Mouse (Mus musculus) limb, embryonic 12.5 days (tissue): ENCODE measurements around the gene Zfp536. TPM values are rescaled to one million over a fixed set of nuclear protein-coding genes. Genes with fewer than 3 reads are reported as not detected.

Experiments
- ATAC-seq: fragments of 200-750 bp; cut with Nextera tagmentation; 2 replicates; pipeline ENCODE4 v1.8.0; 2017; ENCODE audit warnings: low read depth, moderate TSS enrichment; ENCODE audit not compliant: insufficient number of reproducible peaks, insufficient read depth, low FRiP score, low TSS enrichment
- H3K27ac ChIP-seq: fragments of 300-500 bp; sonication (generic); 2 replicates; pipeline ENCODE4 v1.5.1; 2016; ENCODE audit warnings: mild to moderate bottlenecking, moderate library complexity
- H3K27me3 ChIP-seq: fragments of 300-500 bp; sonication (generic); 2 replicates; pipeline ENCODE4 v1.6.1; 2016; ENCODE audit warnings: mild to moderate bottlenecking, moderate library complexity
- H3K36me3 ChIP-seq: fragments of 300-500 bp; sonication (generic); 2 replicates; pipeline ENCODE4 v1.6.1; 2016; ENCODE audit warnings: mild to moderate bottlenecking, moderate library complexity
- H3K4me1 ChIP-seq: fragments of 300-500 bp; sonication (generic); replicated peaks from 2 replicates; pipeline ENCODE4 v1.6.1; 2016
- H3K4me2 ChIP-seq: fragments of 300-500 bp; sonication (generic); 2 replicates; pipeline ENCODE4 v1.6.1; 2016; ENCODE audit warnings: mild to moderate bottlenecking, moderate library complexity
- H3K4me3 ChIP-seq: fragments of 300-500 bp; sonication (generic); replicated peaks from 2 replicates; pipeline ENCODE4 v1.5.1; 2016; ENCODE audit warnings: mild to moderate bottlenecking
- H3K9ac ChIP-seq: fragments of 300-500 bp; sonication (generic); replicated peaks from 2 replicates; pipeline ENCODE4 v1.6.1; 2016; ENCODE audit warnings: mild to moderate bottlenecking, moderate library complexity
- H3K9me3 ChIP-seq: fragments of 300-500 bp; sonication (generic); 2 replicates; pipeline ENCODE4 v1.6.1; 2016; ENCODE audit warnings: mild to moderate bottlenecking, moderate library complexity
- WGBS: fragments of 180-500 bp; shearing (Covaris S2); methylation state at CpG from one replicate; pipeline ENCODE4 v1.1.7; 2016; 5-methylcytosine and 5-hydroxymethylcytosine counted together
- polyA plus RNA-seq: library from polyadenylated mRNA; unstranded; fragments of >200 nt; fragmentation: Nextera tagmentation; extraction: Ambion mirVana; gene quantifications from 2 replicates; pipeline ENCODE4 v1.2.1, GENCODE M21; 2016

Gene Zfp536
- polyA plus RNA-seq, 1 experiment from 2014 or later, result 8.1 TPM

DNA sequence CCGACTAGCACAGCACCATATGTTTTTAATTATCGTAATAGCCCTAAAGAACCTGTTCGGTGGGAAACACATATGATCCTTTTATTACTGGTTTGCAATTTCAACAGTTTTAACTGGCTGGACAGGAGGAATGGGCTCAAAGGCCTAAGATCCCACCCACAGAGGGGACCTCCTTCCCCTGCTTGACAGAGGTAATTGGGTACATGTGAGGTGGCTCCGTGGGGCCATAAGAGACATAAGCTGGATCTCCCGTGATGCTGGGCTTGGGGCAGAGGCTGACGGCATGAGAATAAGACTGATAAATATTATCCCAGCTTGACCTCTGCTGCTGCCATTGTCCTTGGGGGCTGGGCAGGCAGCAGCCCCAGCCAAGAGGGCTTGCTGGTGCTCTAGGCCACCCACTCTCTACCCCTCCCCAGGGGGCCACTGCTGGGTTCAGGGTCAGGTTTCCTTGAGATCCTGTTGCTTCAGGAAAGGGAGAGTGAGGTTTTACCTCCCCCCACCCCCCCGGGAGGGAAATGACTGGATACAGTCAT, 309.2 kb downstream of the Zfp536 start:
- Histone ChIP-seq H3K4me2 (peak overlapping the region; percentile 40), H3K4me3 (no peak overlapping the region), H3K4me1 (peaks cover 33% of the 10 kb centered on the region), H3K9me3 (no peaks in the 10 kb centered on the region), H3K27me3 (peaks cover 59% of the 10 kb centered on the region), H3K36me3 (no peaks in the 10 kb centered on the region), H3K9ac (no peak overlapping the region), H3K27ac (no peak overlapping the region; the same call in 1 of the 2 replicates)
- peak; percentile 69 for ATAC-seq
- 6% methylated on average over 7 of the region's 7 CpGs for WGBS

DNA sequence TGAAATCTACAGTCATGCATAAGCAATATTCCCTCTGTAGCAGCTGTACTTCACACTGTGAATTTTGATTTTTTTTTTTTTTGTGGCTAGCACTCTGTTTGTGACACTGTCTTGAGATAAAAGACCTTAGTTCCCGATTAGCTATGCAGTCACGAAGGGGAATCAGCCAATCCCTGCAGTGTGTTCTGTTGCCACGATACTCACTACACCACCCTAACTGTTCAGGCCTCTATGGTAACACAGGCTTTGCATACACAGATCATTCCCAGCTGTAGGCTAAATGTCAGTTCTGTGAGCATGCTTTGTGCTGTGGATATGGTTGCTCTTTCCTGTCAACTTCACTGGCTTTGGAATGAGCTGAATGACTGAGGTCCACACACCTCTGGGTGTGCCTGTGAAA, 325.9 kb downstream of the Zfp536 start:
- Histone ChIP-seq H3K27me3 (no peaks in the 10 kb centered on the region), H3K27ac (no peak overlapping the region), H3K4me1 (no peaks in the 10 kb centered on the region), H3K4me2 (no peak overlapping the region), H3K36me3 (no peaks in the 10 kb centered on the region), H3K4me3 (no peak overlapping the region), H3K9ac (no peak overlapping the region), H3K9me3 (peaks cover 9% of the 10 kb centered on the region; the same call in 1 of the 2 replicates)
- ATAC-seq, result no peak
- WGBS, result 84% methylated on average over 3 of the region's 3 CpGs

DNA sequence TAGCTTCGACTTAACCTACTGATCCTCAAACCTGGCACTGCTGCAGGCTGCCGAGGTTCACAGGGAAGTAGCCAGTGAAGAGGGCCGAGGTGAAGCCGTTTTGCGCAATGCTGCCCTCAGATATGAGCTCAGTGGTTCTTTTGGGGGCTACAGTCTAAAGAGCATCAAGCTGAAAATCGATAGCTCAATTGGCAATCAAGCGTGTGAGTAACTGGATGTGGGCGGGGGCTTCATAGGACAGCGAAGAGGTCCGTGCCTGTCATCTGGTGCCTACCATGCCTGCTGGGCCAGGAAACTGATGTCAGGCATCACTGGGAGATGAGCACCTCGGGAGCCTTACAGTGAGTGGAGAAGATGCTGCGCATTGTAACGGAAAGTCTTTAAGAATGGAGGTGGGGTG, 333.5 kb downstream of the Zfp536 start:
- Histone ChIP-seq H3K4me2 (no peak overlapping the region), H3K9ac (no peak overlapping the region), H3K4me3 (no peak overlapping the region), H3K27ac (no peak overlapping the region), H3K27me3 (0 out of 2 replicates have a peak, but pooled peaks cover 8% of the 10 kb centered on the region), H3K9me3 (peaks cover 9% of the 10 kb centered on the region; the same call in 1 of the 2 replicates), H3K4me1 (peaks cover 8% of the 10 kb centered on the region), H3K36me3 (no peaks in the 10 kb centered on the region)
- 84% methylated on average over 13 of the region's 13 CpGs for WGBS
- ATAC-seq, result no peak

DNA sequence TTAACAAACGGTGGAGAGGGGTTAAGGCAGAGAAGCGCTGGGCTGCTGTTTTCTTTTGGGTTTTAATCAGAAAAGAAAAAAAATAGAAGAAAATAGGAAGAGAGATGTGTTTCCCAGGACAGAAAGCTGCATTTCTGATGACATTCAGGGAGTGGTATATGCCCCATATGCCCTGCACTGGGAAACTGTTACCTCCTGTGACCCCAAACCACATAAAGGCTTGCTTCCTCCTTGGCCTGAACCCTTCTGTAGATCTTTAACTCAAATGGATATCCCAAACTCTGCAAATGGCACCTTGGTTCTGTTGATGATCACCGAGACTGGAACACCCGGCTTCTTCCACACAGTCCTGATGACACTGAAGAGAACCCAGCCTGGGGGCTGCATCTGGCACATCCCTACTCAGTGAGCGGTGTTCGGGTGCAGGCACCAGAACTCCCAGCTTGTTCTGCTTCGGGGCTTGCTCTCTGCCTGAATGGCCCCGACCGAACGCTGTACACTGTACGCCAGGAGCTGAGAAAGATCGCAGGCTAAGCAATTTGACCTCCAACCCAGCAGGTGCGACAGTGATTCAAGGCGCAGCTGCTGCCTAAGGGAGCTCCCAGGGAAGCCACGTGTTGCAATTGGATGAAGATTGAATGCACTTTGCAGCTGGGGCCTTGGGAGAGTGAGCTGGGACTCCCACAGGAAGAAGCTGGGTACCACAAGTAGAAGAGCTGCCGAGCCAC, 334.2 kb downstream of the Zfp536 start:
- H3K27ac ChIP-seq, result no peak overlapping the region

DNA sequence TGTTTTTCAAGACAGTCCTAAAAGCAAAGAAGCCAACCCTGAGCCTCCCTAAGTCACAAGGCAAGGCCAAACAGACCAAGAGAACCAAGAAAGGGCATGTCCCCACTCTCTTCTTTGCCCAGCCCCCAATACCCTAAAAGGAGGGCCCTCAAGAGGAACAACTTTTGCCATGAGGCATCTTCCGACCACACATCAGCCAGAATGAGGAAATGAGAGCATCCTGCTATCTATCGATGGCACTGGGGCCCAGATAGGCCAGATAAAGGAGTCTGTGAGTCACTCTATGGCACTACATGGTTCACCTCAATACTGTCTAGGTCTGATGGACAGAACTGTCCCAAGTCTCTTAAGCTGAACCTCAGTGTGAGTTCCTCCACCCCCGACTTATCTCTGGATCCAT, 335.6 kb downstream of the Zfp536 start:
- 0 out of 2 replicates have a peak, but pooled peaks cover 8% of the 10 kb centered on the region for H3K27me3 ChIP-seq
- no peak overlapping the region for H3K27ac ChIP-seq
- peaks cover 13% of the 10 kb centered on the region for H3K4me1 ChIP-seq
- H3K4me3 ChIP-seq, result no peak overlapping the region
- H3K4me2 ChIP-seq, result no peak overlapping the region
- H3K9me3 ChIP-seq, result no peaks in the 10 kb centered on the region
- no peak overlapping the region for H3K9ac ChIP-seq
- no peak for ATAC-seq
- 84% methylated on average over 3 of the region's 3 CpGs for WGBS
- no peaks in the 10 kb centered on the region for H3K36me3 ChIP-seq

More for the DNA sequence above, 334.2 kb downstream of the Zfp536 start:
- H3K4me3 ChIP-seq, result no peak overlapping the region
- H3K9me3 ChIP-seq, result peaks cover 3% of the 10 kb centered on the region; the same call in 1 of the 2 replicates
- no peaks in the 10 kb centered on the region for H3K36me3 ChIP-seq
- H3K9ac ChIP-seq, result no peak overlapping the region
- WGBS, result 48% methylated on average over 16 of the region's 16 CpGs
- 0 out of 2 replicates have a peak, but pooled peaks cover 8% of the 10 kb centered on the region for H3K27me3 ChIP-seq
- H3K4me1 ChIP-seq, result peaks cover 8% of the 10 kb centered on the region
- no peak overlapping the region for H3K4me2 ChIP-seq
- ATAC-seq, result peak; percentile 63; the same call in 1 of the 2 replicates

DNA sequence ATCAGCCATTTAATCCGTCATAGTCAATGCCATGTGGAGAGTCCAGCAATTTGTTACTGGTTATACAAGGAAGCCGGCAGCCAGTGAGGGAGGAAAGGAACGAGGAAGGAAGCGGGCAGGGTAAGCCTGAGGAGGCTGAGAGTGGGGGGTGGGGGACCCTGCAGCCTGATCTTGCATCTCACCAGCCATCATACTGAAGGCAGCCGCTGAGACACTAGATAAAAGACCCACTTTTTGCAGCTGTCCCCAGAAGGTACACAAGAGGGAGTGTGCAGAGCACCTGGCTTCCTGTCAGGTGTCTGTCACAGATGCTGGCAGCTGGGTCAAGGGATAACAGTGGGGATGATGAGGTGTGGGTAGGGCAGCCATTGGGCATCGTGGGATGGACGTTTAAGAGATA, 340.3 kb downstream of the Zfp536 start:
- peaks cover 4% of the 10 kb centered on the region; the same call in 1 of the 2 replicates for H3K4me1 ChIP-seq
- ATAC-seq, result no peak
- WGBS, result 53% methylated on average over 7 of the region's 7 CpGs
- H3K36me3 ChIP-seq, result no peaks in the 10 kb centered on the region
- H3K27me3 ChIP-seq, result peaks cover 4% of the 10 kb centered on the region; the same call in 1 of the 2 replicates
- H3K27ac ChIP-seq, result no peak overlapping the region
- H3K9ac ChIP-seq, result no peak overlapping the region
- no peak overlapping the region for H3K4me3 ChIP-seq
- no peak overlapping the region for H3K4me2 ChIP-seq
- H3K9me3 ChIP-seq, result no peaks in the 10 kb centered on the region

DNA sequence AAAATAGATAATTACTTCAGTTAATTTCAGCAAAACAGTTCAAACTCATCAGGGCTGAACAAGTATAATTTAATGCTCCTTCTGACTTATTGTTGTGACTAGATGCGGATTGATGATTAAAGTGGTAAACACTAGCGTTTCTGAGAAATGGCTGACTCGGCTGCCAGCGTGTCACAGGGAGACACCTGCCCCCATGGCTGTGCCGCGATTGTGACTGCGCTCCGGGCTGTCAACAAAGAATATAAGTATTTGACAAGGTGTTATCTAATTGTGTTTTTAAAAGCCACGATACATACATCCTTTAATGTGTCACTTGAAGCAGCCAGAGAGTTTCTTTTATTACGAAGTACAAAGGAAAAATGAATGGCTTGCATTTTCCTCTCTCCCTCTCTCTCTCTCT, 342.0 kb downstream of the Zfp536 start:
- Histone ChIP-seq H3K9ac (no peak overlapping the region), H3K27me3 (peaks cover 4% of the 10 kb centered on the region; the same call in 1 of the 2 replicates), H3K27ac (no peak overlapping the region), H3K9me3 (no peaks in the 10 kb centered on the region), H3K4me3 (no peak overlapping the region), H3K4me2 (no peak overlapping the region), H3K4me1 (peaks cover 4% of the 10 kb centered on the region; the same call in 1 of the 2 replicates), H3K36me3 (no peaks in the 10 kb centered on the region)
- WGBS, result 87% methylated on average over 10 of the region's 10 CpGs
- ATAC-seq, result no peak

DNA sequence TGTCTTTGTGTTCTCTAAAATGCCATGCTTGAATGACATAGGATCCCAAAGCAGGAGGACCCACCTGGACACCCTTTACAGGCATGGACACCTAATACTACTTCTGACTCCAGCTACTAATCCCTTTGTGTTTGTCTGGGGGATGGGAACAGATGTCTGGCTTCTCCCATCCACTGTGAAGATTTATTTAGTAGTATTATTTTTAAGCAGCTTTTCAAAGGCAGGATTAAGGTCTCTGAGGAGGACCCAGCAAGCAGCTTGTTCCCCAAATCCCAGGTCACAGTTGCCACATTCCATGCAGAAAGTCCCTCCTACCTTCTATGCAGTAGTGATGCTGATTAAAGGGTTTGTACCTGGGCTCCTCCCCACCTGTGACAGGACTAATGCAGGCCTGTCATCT, 347.4 kb downstream of the Zfp536 start:
- H3K4me2 ChIP-seq, result no peak overlapping the region
- no peak overlapping the region for H3K27ac ChIP-seq
- no peaks in the 10 kb centered on the region for H3K36me3 ChIP-seq
- no peaks in the 10 kb centered on the region; the same call in 1 of the 2 replicates for H3K27me3 ChIP-seq
- H3K9ac ChIP-seq, result no peak overlapping the region
- H3K9me3 ChIP-seq, result no peaks in the 10 kb centered on the region
- H3K4me3 ChIP-seq, result no peak overlapping the region
- ATAC-seq, result no peak
- 0 out of 2 replicates have a peak, but pooled peaks cover 7% of the 10 kb centered on the region for H3K4me1 ChIP-seq

DNA sequence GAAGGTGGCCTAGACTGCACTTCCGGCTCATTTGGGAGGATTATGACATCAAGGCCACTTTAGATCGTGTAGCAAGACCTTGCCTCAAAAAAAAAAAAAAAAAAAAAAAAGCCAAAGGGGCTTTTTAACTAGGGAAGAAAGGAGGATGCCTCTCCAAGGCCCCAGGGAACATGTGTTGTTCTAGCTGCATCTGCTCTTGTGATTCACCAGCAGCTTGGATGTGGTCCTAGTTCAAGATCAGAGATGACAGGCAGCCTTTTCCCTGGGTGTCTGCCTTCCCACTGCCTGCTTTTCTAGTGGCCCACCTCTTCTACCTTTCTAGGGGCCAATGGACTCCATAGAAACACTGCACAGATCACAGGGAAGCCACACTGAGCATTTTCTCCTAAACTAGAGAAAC, 350.5 kb downstream of the Zfp536 start:
- 68% methylated on average over 2 of the region's 2 CpGs for WGBS
- H3K4me1 ChIP-seq, result 0 out of 2 replicates have a peak, but pooled peaks cover 7% of the 10 kb centered on the region

More for the DNA sequence above, 350.5 kb downstream of the Zfp536 start:
- no peak overlapping the region for H3K4me2 ChIP-seq
- H3K4me3 ChIP-seq, result no peak overlapping the region
- no peak for ATAC-seq
- H3K27me3 ChIP-seq, result no peaks in the 10 kb centered on the region; the same call in 1 of the 2 replicates
- H3K9ac ChIP-seq, result no peak overlapping the region
- H3K9me3 ChIP-seq, result no peaks in the 10 kb centered on the region
- H3K36me3 ChIP-seq, result no peaks in the 10 kb centered on the region
- H3K27ac ChIP-seq, result no peak overlapping the region
